Mouse (Mus musculus) lung, adult 2 months (tissue): Measurements from ENCODE around the gene Usp12. TPM values are rescaled to one million over a fixed set of nuclear protein-coding genes. Genes with fewer than 3 reads are reported as not detected.

Experiments
- DNase-seq: peaks from one replicate; pipeline ENCODE4 v3.0.0; 2022
- H3K4me1 ChIP-seq: fragments of 200-500 bp; 2 replicates; pipeline ENCODE4 v1.6.1; 2011; ENCODE audit warnings: low read length; ENCODE audit not compliant: control insufficient read depth, insufficient read depth
- H3K4me3 ChIP-seq: fragments of 200-500 bp; replicated peaks from 2 replicates; pipeline ENCODE3; 2011; ENCODE audit warnings: low read depth, mild to moderate bottlenecking, control low read depth, low read length; ENCODE audit errors: extremely low read depth
- CTCF ChIP-seq: fragments of 200-500 bp; IDR thresholded peaks from 2 replicates; pipeline ENCODE4 v1.5.1; 2011; ENCODE audit warnings: mild to moderate bottlenecking, low read length, control low read depth; ENCODE audit not compliant: insufficient read depth
- POLR2A ChIP-seq: fragments of 200-500 bp; IDR thresholded peaks from 2 replicates; pipeline ENCODE4 v1.6.1; 2011; ENCODE audit warnings: low read depth, mild to moderate bottlenecking, control low read depth, low read length, borderline replicate concordance; ENCODE audit errors: extremely low read depth
- WGBS: fragments of 180-500 bp; shearing (Covaris S2); methylation state at CpG from one replicate; pipeline ENCODE4 v1.1.7; 2018; 5-methylcytosine and 5-hydroxymethylcytosine counted together
- polyA plus RNA-seq: library from polyadenylated mRNA; depleted of rRNA; stranded (reverse); fragments of >200 nt; gene quantifications from 2 replicates; pipeline ENCODE4 v1.2.3, GENCODE M21; 2012

Gene Usp12
- polyA plus RNA-seq, 1 experiment: 14.9 TPM

DNA sequence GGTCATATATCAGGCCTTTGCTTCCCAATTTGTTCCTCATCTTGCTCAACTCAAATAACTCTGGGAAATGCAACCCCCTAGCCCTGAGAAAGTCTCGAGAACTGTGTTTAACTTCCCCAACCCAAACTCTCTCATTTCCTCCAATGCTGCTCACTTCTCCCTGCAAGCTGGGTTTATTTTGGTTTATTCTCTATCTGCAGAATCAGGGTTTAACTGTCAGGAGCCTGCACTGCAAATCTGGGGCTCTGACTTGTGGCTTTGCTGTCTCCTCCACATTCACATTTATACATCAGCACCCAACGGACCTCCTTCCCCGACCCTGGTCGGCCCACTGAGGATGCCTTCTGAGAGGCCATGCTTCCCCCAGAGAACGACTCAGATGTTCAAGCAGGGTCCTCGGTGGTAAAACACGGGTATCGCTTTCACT, 11.2 kb upstream of the Usp12 start:
- WGBS: 69% methylated on average over 8 of the region's 8 CpGs

DNA sequence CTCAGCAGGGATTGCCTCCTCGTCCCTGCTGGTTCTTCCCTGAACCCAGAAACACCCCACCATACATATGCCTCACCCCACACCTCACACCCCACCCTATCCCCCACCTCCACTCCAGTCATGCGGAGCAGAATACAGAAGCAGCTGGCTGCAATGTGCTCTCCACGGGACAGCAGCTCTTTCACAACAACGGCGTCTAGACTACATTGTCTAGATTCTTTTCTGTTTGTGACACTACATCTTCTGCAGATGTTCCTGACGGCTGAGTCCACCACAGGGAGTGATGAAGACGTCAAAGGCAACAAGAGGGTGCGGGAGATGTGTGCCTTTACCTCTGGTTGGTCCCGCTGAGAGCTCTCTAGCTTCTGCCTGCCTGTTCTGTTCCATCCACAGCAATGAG, 3.2 kb upstream of the Usp12 start:
- TF ChIP-seq POLR2A (no peak), CTCF (no peak)
- 43% methylated on average over 9 of the region's 9 CpGs for WGBS
- Histone ChIP-seq H3K4me3 (no peak overlapping the region), H3K4me1 (peaks cover 5% of the 10 kb centered on the region)
- DNase-seq: no peak

More for the DNA sequence above, 11.2 kb upstream of the Usp12 start:
- no peak overlapping the region for H3K4me3 ChIP-seq
- no peaks in the 10 kb centered on the region for H3K4me1 ChIP-seq
- TF ChIP-seq CTCF (no peak), POLR2A (no peak)
- no peak for DNase-seq

DNA sequence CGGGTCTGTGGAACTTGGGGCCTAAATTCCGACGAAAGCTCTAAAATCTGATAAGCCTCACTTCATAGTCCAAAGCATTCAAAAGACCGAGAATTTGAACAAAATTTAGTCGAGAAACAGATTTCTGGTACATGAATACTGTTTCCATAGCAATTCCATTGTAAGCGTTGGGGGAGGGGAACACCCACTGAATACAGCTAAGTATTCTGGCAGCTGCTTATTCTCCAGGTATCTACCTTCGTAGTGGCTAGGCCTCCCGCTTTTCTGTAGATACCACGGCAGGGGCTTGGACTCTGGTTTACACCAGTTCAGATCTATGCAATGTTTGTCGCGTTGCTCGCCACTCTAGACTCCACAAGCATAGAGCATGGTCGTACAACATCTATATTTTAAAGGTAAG, 922 bp upstream of the Usp12 start:
- TF ChIP-seq POLR2A (no peak), CTCF (no peak)
- Histone ChIP-seq H3K4me1 (peaks cover 18% of the 10 kb centered on the region), H3K4me3 (no peak overlapping the region)
- 82% methylated on average over 13 of the region's 13 CpGs for WGBS
- DNase-seq: no peak

DNA sequence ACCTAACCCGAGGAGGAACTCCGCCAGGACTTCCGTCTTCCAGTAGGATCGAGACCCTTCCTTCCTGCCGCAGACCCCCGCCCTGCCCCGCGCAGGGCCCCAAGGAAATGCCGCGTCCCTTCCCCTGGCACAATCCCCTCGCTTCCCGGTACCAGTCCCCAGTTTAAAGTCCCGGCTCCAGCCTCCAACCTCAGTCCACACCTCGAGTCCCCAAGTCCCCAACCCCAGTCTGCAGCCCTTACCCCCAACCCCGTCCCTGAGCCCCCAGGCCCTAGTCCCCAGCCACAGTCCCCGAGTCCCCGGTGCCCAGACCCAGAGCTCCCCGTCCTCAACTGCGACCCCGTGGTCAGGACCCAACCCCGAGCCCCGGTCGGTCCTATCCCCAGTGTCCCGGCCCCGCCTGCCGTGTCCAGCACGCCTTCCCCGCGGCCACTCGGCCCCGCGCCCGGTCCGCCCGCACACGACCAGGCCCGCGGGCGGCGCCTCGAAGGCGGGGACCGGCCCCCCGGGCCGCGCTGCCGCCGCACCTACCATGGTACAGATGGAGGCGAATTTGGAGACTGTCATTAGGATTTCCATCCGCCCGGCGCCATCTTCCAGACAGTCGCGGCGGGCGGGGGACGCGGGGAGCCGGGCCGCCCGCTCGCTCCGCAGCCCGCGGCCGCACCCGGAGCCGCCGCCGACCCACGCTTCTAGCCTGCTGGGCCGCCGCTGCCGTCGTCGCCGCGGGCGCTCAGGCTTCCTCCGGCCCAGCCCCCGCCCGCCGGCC, 538 bp downstream of the Usp12 start:
- peak; percentile 52 for DNase-seq
- Histone ChIP-seq H3K4me3 (peak overlapping the region; percentile 57), H3K4me1 (peaks cover 18% of the 10 kb centered on the region)
- WGBS: 1% methylated on average over 80 of the region's 83 CpGs
- 0 out of 2 replicates have a peak, but pooled peaks have one; percentile 23 for TF ChIP-seq POLR2A
- no peak for TF ChIP-seq CTCF

GRCm38 (mm10) chr5:146793630-146794083, 1.1 kb downstream of the Usp12 start:
- no peak for TF ChIP-seq POLR2A
- no peak for TF ChIP-seq CTCF
- DNase-seq: no peak
- under 1% methylated on average over 18 of the region's 18 CpGs for WGBS

DNA sequence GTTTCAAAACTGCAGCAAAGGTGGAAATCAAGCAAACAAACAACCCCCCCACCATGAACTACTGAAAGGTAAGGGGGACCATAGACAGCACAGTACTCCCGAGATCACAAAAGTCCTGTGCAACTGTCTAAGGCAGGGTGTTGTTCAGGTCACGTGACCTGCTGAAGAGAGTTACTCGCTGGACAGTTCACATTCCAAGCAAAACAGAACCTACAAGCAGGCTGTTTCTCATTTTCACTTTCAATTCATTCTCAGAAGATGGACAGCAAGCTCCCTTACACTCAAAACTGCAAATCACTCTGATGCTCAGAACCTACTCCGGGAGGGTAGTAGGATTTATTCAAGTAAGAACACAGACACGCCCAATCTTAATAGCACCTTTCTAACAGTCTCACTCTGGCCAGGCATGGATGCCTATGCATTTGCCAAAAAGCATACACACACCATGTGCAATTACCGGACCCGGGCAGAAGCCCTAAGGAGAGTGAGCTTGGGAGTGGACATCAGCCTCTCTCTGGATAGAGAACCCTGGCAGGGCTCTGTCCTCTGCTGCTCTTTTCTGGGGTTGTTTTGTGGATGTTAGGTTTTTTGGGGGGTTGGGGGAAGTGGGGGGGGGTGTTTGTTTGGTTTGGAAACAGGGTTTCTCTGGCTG, 2.5 kb downstream of the Usp12 start:
- DNase-seq: no peak
- Histone ChIP-seq H3K4me3 (peak overlapping the region; percentile 1), H3K4me1 (peaks cover 23% of the 10 kb centered on the region)
- 31% methylated on average over 7 of the region's 7 CpGs for WGBS
- TF ChIP-seq POLR2A (no peak), CTCF (no peak)

More at GRCm38 (mm10) chr5:146793630-146794083, 1.1 kb downstream of the Usp12 start:
- peaks cover 20% of the 10 kb centered on the region for H3K4me1 ChIP-seq
- H3K4me3 ChIP-seq: peak overlapping the region; percentile 57

DNA sequence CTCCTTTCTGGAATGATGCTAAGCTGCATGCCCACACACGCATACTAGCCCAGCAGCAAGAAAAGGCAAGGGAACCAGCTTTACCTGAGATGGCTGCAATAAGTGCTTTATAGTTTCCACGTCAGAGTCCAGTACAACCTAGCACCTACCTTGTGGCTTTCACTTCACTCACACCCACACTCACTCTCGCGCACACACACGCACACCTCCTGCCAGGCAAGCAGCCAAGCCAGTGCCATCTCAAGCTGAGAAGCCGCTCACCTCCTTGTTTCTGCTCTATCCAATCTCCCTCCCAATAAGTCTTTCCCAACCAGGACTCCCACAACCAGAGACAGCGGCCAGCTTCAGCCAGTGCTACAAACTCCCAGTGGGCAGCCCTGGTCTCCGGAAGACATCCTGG, 3.9 kb downstream of the Usp12 start:
- WGBS: 58% methylated on average over 8 of the region's 8 CpGs
- DNase-seq: no peak

DNA sequence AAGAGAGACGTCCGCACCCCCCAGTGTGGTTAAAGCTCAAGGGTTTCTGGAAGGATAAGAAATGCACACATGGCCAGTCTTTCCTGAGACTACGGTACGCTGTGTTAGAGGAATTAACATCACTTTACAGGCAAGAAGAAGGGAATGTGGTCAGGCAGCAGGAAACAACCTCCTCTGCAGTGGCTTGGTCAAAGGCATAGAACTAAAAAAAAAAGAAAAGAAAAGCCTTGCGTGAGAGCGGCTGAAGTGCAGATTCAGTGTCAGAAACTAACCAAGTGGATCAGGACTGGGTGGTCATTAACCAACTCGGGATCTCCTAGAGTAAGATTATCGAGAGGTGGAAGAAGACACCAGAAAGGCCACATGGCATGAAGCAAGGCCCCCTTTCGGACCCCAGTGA, 5.4 kb downstream of the Usp12 start:
- 59% methylated on average over 9 of the region's 9 CpGs for WGBS
- DNase-seq: no peak
- Histone ChIP-seq H3K4me1 (peaks cover 25% of the 10 kb centered on the region), H3K4me3 (no peak overlapping the region)
- no peak for TF ChIP-seq POLR2A
- TF ChIP-seq CTCF: no peak

More for the DNA sequence above, 3.9 kb downstream of the Usp12 start:
- Histone ChIP-seq H3K4me3 (no peak overlapping the region), H3K4me1 (peaks cover 25% of the 10 kb centered on the region)
- no peak for TF ChIP-seq POLR2A
- no peak for TF ChIP-seq CTCF

GRCm38 (mm10) chr5:146786123-146786522, 8.7 kb downstream of the Usp12 start:
- no peak for TF ChIP-seq POLR2A
- TF ChIP-seq CTCF: no peak
- 46% methylated on average over 8 of the region's 8 CpGs for WGBS
- no peak for DNase-seq
- peaks cover 12% of the 10 kb centered on the region for H3K4me1 ChIP-seq
- no peak overlapping the region for H3K4me3 ChIP-seq

- TF ChIP-seq CTCF (no peak), POLR2A (no peak)
- no peak for DNase-seq
- 85% methylated on average over 10 of the region's 10 CpGs for WGBS
- H3K4me3 ChIP-seq: no peak overlapping the region
- peaks cover 25% of the 10 kb centered on the region for H3K4me1 ChIP-seq
These were observed 10.9 kb downstream of the Usp12 start for GRCm38 (mm10) chr5:146783891-146784290.
